Mouse (Mus musculus) cerebellum, adult 2 months (tissue): ENCODE measurements at regions not wholly inside any gene's neighbourhood (a gene's known extent, or its start where the extent isn't known, plus 50 kb on each side); places are given as distances from the start of the nearest gene placed in this dataset.

Experiments
- CTCF ChIP-seq: fragments of 200-500 bp; IDR thresholded peaks from 2 replicates; pipeline ENCODE4 v1.5.1; 2011; ENCODE audit warnings: low read depth, mild to moderate bottlenecking, control low read depth, low read length, moderate library complexity, borderline replicate concordance; ENCODE audit not compliant: insufficient read depth
- POLR2A ChIP-seq: fragments of 200-500 bp; IDR thresholded peaks from 2 replicates; pipeline ENCODE4 v1.6.1; 2011; ENCODE audit warnings: low read length, control low read depth, borderline replicate concordance; ENCODE audit not compliant: insufficient read depth

GRCm38 (mm10) chr2:94729791-94730190, 291.9 kb upstream of the Api5 start:
- TF ChIP-seq POLR2A (no peak), CTCF (no peak)
